Mouse (Mus musculus) testis, adult 2 months (tissue): ENCODE results near the gene Hps4.

Source experiments
- CTCF ChIP-seq: fragments of 200-500 bp; IDR thresholded peaks from 2 replicates; pipeline ENCODE4 v1.5.1; 2012; ENCODE audit warnings: low read depth, mild to moderate bottlenecking, inconsistent platforms, low read length, moderate library complexity; ENCODE audit not compliant: control insufficient read depth, insufficient read depth, insufficient replicate concordance
- POLR2A ChIP-seq: fragments of 200-500 bp; IDR thresholded peaks from 2 replicates; pipeline ENCODE4 v1.6.1; 2012; ENCODE audit warnings: low read depth, mild to moderate bottlenecking, inconsistent platforms, low read length, moderate library complexity; ENCODE audit not compliant: control insufficient read depth

GRCm38 (mm10) chr5:112382641-112383330 lies 39.9 kb downstream of the Hps4 start:
- TF ChIP-seq CTCF (no peak), POLR2A (no peak)
